Mouse (Mus musculus): ENCODE results near the gene Itgb5. TPM values are rescaled to one million over a fixed set of nuclear protein-coding genes. Genes with fewer than 3 reads are reported as not detected.

The Itgb5 gene
- polyA plus RNA-seq, 1 experiment from 2014 or later: 26.0 TPM

DNA sequence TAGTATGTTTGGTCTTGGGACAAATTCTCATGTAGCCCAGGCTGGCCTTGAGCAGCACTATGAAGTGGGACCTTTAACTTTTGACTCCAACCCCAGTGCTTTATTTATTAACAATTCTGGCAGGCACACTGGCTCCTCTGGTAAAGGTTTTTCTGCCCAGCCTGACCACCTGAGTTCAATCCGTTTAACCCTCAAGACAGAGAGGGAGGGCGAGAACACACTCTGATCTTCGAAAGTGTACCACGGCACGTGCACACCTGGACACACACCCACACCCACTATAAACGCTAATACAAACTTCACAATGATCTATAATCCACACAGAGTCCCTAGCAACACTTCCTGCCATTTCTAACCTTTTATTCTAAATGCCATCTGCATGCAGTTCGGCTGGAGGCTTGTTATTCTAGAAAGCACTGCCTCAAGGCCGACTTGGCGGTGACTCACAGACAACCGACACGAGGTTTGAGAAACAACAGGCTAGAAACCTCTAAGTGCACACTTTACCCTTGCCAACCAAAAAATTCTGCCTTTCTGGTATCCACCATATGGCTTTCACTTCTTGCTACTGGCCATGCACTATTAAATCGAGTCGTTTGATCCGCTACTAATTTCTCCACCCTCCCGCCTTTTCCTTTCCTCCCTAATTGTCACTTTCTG lies 136.5 kb downstream of the Itgb5 start:
- ATAC-seq (ENCODE audit: low FRiP score, low TSS enrichment): peak; percentile 37
- no peak for DNase-seq (ENCODE audit: low spot score)

GRCm38 (mm10) chr16:33966538-33967282 lies 137.2 kb downstream of the Itgb5 start, which contains the start of gene Umps:
Umps (minus strand) TSS chr16:33967038.
- H3K4me1 ChIP-seq (replicated peaks; ENCODE audit: control insufficient read depth, insufficient read depth): no peaks in the 10 kb centered on the region
- H3K27ac ChIP-seq (replicated peaks): peak within 1 kb of the TSS; percentile 82
- H3K4me2 ChIP-seq (replicated peaks; ENCODE audit: low read depth): peak within 1 kb of the TSS; percentile 92
- H3K9me3 ChIP-seq (ENCODE audit: control insufficient read depth, low read length): no peaks in the 10 kb centered on the region
- peaks cover 3% of the 10 kb centered on the region for H3K36me3 ChIP-seq (ENCODE audit: control insufficient read depth, insufficient read depth, low read length)
- peak within 1 kb of the TSS; percentile 75 for H3K4me3 ChIP-seq (ENCODE audit: low read depth, low read length)
- DNase-seq (ENCODE audit: low spot score): peak; percentile 85
- H3K9ac ChIP-seq (ENCODE audit: low read length): peak within 1 kb of the TSS; percentile 76
- no peak for TF ChIP-seq EP300 (optimal IDR thresholded peaks at IDR 0.05)
- no peak for TF ChIP-seq CTCF (IDR thresholded peaks at IDR 0.05; ENCODE audit: low read depth)
- peak; percentile 77 for ATAC-seq (ENCODE audit: low FRiP score, low TSS enrichment)
- WGBS: under 1% methylated on average over 44 of the region's 44 CpGs
- H3K27me3 ChIP-seq (ENCODE audit: control insufficient read depth, insufficient read depth, low read length): no peaks in the 10 kb centered on the region

More for the DNA sequence above, 136.5 kb downstream of the Itgb5 start:
- Histone ChIP-seq H3K4me2 (replicated peaks; ENCODE audit: low read depth) (peak overlapping the region; percentile 92), H3K4me1 (replicated peaks; ENCODE audit: control insufficient read depth, insufficient read depth) (no peaks in the 10 kb centered on the region), H3K27me3 (ENCODE audit: control insufficient read depth, insufficient read depth, low read length) (no peaks in the 10 kb centered on the region), H3K9ac (ENCODE audit: low read length) (peak overlapping the region; percentile 76), H3K9me3 (ENCODE audit: control insufficient read depth, low read length) (no peaks in the 10 kb centered on the region), H3K36me3 (ENCODE audit: control insufficient read depth, insufficient read depth, low read length) (peaks cover 4% of the 10 kb centered on the region), H3K27ac (replicated peaks) (peak overlapping the region; percentile 82), H3K4me3 (ENCODE audit: low read depth, low read length) (peak overlapping the region; percentile 75)
- TF ChIP-seq EP300 (optimal IDR thresholded peaks at IDR 0.05): no peak
- TF ChIP-seq CTCF (IDR thresholded peaks at IDR 0.05; ENCODE audit: low read depth): no peak
- WGBS: 4% methylated on average over 15 of the region's 15 CpGs

DNA sequence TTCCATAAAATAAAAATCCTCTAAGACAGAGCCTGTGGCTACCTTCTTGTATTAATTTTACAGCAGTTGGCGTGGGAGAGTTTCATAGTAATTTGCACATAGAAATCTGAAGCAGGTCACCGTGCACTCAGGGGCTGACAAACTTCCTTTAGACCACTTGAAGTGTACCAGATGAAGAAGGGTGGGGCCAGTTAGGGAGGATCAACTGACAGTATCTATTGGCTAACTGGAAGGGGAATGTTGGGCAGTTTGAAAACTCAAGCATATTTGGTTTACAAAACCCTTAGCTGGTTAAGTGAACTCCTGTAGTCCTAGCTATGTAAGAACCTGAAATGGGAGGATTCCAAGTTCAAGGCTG lies 137.8 kb downstream of the Itgb5 start:
- ATAC-seq (ENCODE audit: low FRiP score, low TSS enrichment): no peak; the same call in 1 of the 2 replicates
- peak overlapping the region; percentile 82; the same call in 1 of the 2 replicates for H3K27ac ChIP-seq (replicated peaks)
- peak overlapping the region; percentile 92 for H3K4me2 ChIP-seq (replicated peaks; ENCODE audit: low read depth)
- H3K4me3 ChIP-seq (ENCODE audit: low read depth, low read length): peak overlapping the region; percentile 75
- no peak for TF ChIP-seq EP300 (optimal IDR thresholded peaks at IDR 0.05)
- TF ChIP-seq CTCF (IDR thresholded peaks at IDR 0.05; ENCODE audit: low read depth): no peak
- H3K36me3 ChIP-seq (ENCODE audit: control insufficient read depth, insufficient read depth, low read length): no peaks in the 10 kb centered on the region
- peak overlapping the region; percentile 76 for H3K9ac ChIP-seq (ENCODE audit: low read length)
- DNase-seq (ENCODE audit: low spot score): no peak
- no peaks in the 10 kb centered on the region for H3K9me3 ChIP-seq (ENCODE audit: control insufficient read depth, low read length)
- H3K27me3 ChIP-seq (ENCODE audit: control insufficient read depth, insufficient read depth, low read length): no peaks in the 10 kb centered on the region
- 52% methylated on average over 2 of the region's 2 CpGs for WGBS
- no peaks in the 10 kb centered on the region for H3K4me1 ChIP-seq (replicated peaks; ENCODE audit: control insufficient read depth, insufficient read depth)

DNA sequence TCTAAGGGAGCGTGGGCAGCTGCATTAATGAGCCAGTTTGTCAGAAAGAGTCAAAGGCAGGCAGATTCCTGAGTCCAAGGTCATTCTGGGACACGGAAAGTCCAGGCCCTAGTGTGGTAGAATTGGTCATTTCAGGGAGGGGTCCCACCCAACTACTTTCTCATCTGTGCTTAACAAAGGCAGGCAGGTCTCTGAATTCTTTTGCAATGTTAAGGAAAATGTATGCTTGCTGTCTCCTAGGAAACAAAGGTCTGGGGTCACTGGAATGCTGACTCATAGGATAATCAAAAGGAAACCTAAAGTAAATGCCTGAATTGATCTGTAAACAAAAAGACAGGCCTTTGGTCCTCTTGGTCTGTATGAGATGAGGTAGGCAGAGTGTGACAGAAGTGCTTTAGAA lies 150.4 kb downstream of the Itgb5 start:
- Histone ChIP-seq H3K4me1 (replicated peaks; ENCODE audit: control insufficient read depth, insufficient read depth) (no peaks in the 10 kb centered on the region), H3K9ac (ENCODE audit: low read length) (no peak overlapping the region), H3K4me2 (replicated peaks; ENCODE audit: low read depth) (no peak overlapping the region), H3K27me3 (ENCODE audit: control insufficient read depth, insufficient read depth, low read length) (no peaks in the 10 kb centered on the region), H3K9me3 (ENCODE audit: control insufficient read depth, low read length) (no peaks in the 10 kb centered on the region), H3K36me3 (ENCODE audit: control insufficient read depth, insufficient read depth, low read length) (no peaks in the 10 kb centered on the region), H3K27ac (replicated peaks) (no peak overlapping the region), H3K4me3 (ENCODE audit: low read depth, low read length) (no peak overlapping the region)
- no peak for DNase-seq (ENCODE audit: low spot score)
- WGBS: 47% methylated on average over 2 of the region's 2 CpGs
- ATAC-seq (ENCODE audit: low FRiP score, low TSS enrichment): peak; percentile 47; the same call in 1 of the 2 replicates
- TF ChIP-seq CTCF (IDR thresholded peaks at IDR 0.05; ENCODE audit: low read depth): no peak

- Histone ChIP-seq H3K9ac (ENCODE audit: low read length) (no peak overlapping the region), H3K27ac (replicated peaks) (no peak overlapping the region), H3K36me3 (ENCODE audit: control insufficient read depth, insufficient read depth, low read length) (no peaks in the 10 kb centered on the region), H3K4me1 (replicated peaks; ENCODE audit: control insufficient read depth, insufficient read depth) (no peaks in the 10 kb centered on the region), H3K27me3 (ENCODE audit: control insufficient read depth, insufficient read depth, low read length) (no peaks in the 10 kb centered on the region), H3K4me3 (ENCODE audit: low read depth, low read length) (no peak overlapping the region), H3K9me3 (ENCODE audit: control insufficient read depth, low read length) (no peaks in the 10 kb centered on the region), H3K4me2 (replicated peaks; ENCODE audit: low read depth) (no peak overlapping the region)
- TF ChIP-seq CTCF (IDR thresholded peaks at IDR 0.05; ENCODE audit: low read depth): no peak
- TF ChIP-seq EP300 (optimal IDR thresholded peaks at IDR 0.05): no peak
- DNase-seq (ENCODE audit: low spot score) (no peak), ATAC-seq (ENCODE audit: low FRiP score, low TSS enrichment) (no peak)
- WGBS: 97% methylated on average over 6 of the region's 6 CpGs
Observed at GRCm38 (mm10) chr16:33983712-33984111, 154.2 kb downstream of the Itgb5 start.

GRCm38 (mm10) chr16:33985372-33985771 lies 155.9 kb downstream of the Itgb5 start:
- no peak for ATAC-seq (ENCODE audit: low FRiP score, low TSS enrichment)
- TF ChIP-seq EP300 (optimal IDR thresholded peaks at IDR 0.05) (no peak), CTCF (IDR thresholded peaks at IDR 0.05; ENCODE audit: low read depth) (no peak)
- 84% methylated on average over 6 of the region's 6 CpGs for WGBS
- Histone ChIP-seq H3K4me1 (replicated peaks; ENCODE audit: control insufficient read depth, insufficient read depth) (no peaks in the 10 kb centered on the region), H3K36me3 (ENCODE audit: control insufficient read depth, insufficient read depth, low read length) (no peaks in the 10 kb centered on the region), H3K9me3 (ENCODE audit: control insufficient read depth, low read length) (no peaks in the 10 kb centered on the region), H3K27me3 (ENCODE audit: control insufficient read depth, insufficient read depth, low read length) (no peaks in the 10 kb centered on the region), H3K27ac (replicated peaks) (no peak overlapping the region), H3K9ac (ENCODE audit: low read length) (no peak overlapping the region), H3K4me3 (ENCODE audit: low read depth, low read length) (no peak overlapping the region), H3K4me2 (replicated peaks; ENCODE audit: low read depth) (no peak overlapping the region)
- no peak for DNase-seq (ENCODE audit: low spot score)
